Mouse (Mus musculus): ENCODE measurements around the gene Nxn. TPM values are rescaled to one million over a fixed set of nuclear protein-coding genes. Genes with fewer than 3 reads are reported as not detected.

Nxn gene
- total and polyA plus RNA-seq, 2 experiments from 2014 or later, result 12.7 to 22.1 TPM

GRCm38 (mm10) chr11:76356091-76356490 is 42.8 kb downstream of the Nxn start:
- H3K4me3 ChIP-seq (ENCODE audit: low read depth, low read length), result no peak overlapping the region
- no peak overlapping the region for H3K27ac ChIP-seq (ENCODE audit: low read depth, low read length)
- WGBS, result 68% methylated on average over 11 of the region's 11 CpGs
- no peaks in the 10 kb centered on the region for H3K27me3 ChIP-seq (ENCODE audit: insufficient read depth, low read length)
- ATAC-seq (no peak), DNase-seq (no peak)
- no peak overlapping the region for H3K4me2 ChIP-seq (ENCODE audit: low read depth)
- H3K9me3 ChIP-seq (ENCODE audit: low read length), result no peaks in the 10 kb centered on the region
- no peak for TF ChIP-seq CTCF (IDR thresholded peaks at IDR 0.05; ENCODE audit: low read depth)
- H3K9ac ChIP-seq, result no peak overlapping the region
- H3K36me3 ChIP-seq (ENCODE audit: insufficient read depth), result no peaks in the 10 kb centered on the region
- H3K4me1 ChIP-seq (ENCODE audit: insufficient read depth), result peaks cover 13% of the 10 kb centered on the region; the same call in 1 of the 2 replicates

- WGBS, result 82% methylated on average over 6 of the region's 6 CpGs
- Histone ChIP-seq H3K27ac (ENCODE audit: low read depth, low read length) (no peak overlapping the region), H3K4me3 (ENCODE audit: low read depth, low read length) (no peak overlapping the region), H3K4me1 (ENCODE audit: insufficient read depth) (peaks cover 13% of the 10 kb centered on the region; the same call in 1 of the 2 replicates), H3K9ac (no peak overlapping the region), H3K4me2 (ENCODE audit: low read depth) (no peak overlapping the region), H3K36me3 (ENCODE audit: insufficient read depth) (no peaks in the 10 kb centered on the region), H3K9me3 (ENCODE audit: low read length) (no peaks in the 10 kb centered on the region), H3K27me3 (ENCODE audit: insufficient read depth, low read length) (no peaks in the 10 kb centered on the region)
- DNase-seq (no peak), ATAC-seq (no peak)
- no peak for TF ChIP-seq CTCF (IDR thresholded peaks at IDR 0.05; ENCODE audit: low read depth)
Measured at GRCm38 (mm10) chr11:76355425-76355824, 43.5 kb downstream of the Nxn start.

DNA sequence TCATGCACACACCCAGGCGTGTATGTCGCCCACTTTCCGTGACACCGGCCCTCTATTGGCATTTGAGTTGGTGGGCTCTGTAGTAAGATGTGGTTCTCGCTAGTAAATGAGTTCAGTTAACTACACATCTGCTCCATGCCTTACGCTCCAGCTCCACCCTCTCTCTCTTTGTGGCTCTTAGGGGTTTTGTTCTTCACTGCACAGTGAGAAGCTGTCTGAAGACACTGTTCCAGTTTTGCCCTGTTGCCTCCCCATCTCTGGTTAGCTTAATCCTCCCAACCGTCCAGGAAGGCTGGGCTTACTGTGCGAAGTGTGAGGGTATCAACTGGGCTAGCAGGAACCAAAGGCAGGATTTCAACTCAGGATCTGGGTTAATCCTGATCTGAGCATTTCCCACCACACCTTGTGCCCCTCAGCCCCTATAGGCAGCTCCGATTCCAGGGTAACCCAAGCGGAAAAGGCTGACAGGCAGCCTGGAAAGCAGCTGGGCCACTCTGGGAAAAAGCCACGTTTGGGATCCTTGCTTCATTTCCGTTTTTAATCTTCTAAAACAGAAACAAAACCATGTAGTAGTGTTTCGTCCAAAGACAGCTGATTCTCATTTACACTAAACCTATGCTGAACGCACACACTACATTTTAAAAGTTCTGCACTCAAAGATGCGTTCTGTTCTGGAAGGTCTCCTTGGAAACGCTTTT is 45.9 kb downstream of the Nxn start:
- Histone ChIP-seq H3K4me2 (ENCODE audit: low read depth) (no peak overlapping the region), H3K27ac (ENCODE audit: low read depth, low read length) (no peak overlapping the region), H3K27me3 (ENCODE audit: insufficient read depth, low read length) (no peaks in the 10 kb centered on the region), H3K9me3 (ENCODE audit: low read length) (no peaks in the 10 kb centered on the region), H3K4me3 (ENCODE audit: low read depth, low read length) (no peak overlapping the region), H3K9ac (no peak overlapping the region), H3K4me1 (ENCODE audit: insufficient read depth) (0 out of 2 replicates have a peak, but pooled peaks cover 7% of the 10 kb centered on the region), H3K36me3 (ENCODE audit: insufficient read depth) (no peaks in the 10 kb centered on the region)
- 40% methylated on average over 16 of the region's 16 CpGs for WGBS
- no peak for TF ChIP-seq CTCF (IDR thresholded peaks at IDR 0.05; ENCODE audit: low read depth)
- ATAC-seq, result no peak
- DNase-seq, result no peak

DNA sequence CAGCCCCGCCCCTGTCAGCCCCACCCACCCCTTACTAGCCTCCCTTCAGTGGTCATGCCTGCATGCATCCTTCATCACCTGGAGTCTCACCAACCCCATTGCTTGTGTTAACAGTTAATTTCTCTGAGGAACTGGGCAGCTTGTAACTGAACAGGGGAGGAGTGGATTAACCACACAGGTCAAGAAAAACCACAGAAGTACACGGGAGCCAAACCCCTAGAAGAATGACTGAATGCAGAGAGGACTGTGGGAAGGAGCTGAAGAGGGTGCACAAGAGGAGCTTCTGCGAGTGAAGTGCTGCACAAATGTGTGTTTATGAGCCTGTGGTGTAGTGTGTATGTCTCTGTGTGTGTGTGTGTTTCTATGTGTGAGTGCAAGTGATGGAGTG is 47.3 kb downstream of the Nxn start:
- Histone ChIP-seq H3K4me2 (ENCODE audit: low read depth) (no peak overlapping the region), H3K4me1 (ENCODE audit: insufficient read depth) (0 out of 2 replicates have a peak, but pooled peaks cover 3% of the 10 kb centered on the region), H3K4me3 (ENCODE audit: low read depth, low read length) (no peak overlapping the region), H3K27me3 (ENCODE audit: insufficient read depth, low read length) (no peaks in the 10 kb centered on the region), H3K9ac (no peak overlapping the region), H3K9me3 (ENCODE audit: low read length) (no peaks in the 10 kb centered on the region), H3K27ac (ENCODE audit: low read depth, low read length) (no peak overlapping the region), H3K36me3 (ENCODE audit: insufficient read depth) (no peaks in the 10 kb centered on the region)
- ATAC-seq (no peak), DNase-seq (no peak)
- 30% methylated on average over 3 of the region's 3 CpGs for WGBS
- no peak for TF ChIP-seq CTCF (IDR thresholded peaks at IDR 0.05; ENCODE audit: low read depth)

GRCm38 (mm10) chr11:76350931-76351623 is 47.9 kb downstream of the Nxn start:
- Histone ChIP-seq H3K9me3 (ENCODE audit: low read length) (no peaks in the 10 kb centered on the region), H3K27ac (ENCODE audit: low read depth, low read length) (peak overlapping the region; percentile 45; the same call in 1 of the 2 replicates), H3K36me3 (ENCODE audit: insufficient read depth) (no peaks in the 10 kb centered on the region), H3K4me3 (ENCODE audit: low read depth, low read length) (no peak overlapping the region), H3K4me2 (ENCODE audit: low read depth) (no peak overlapping the region), H3K9ac (no peak overlapping the region), H3K4me1 (ENCODE audit: insufficient read depth) (0 out of 2 replicates have a peak, but pooled peaks cover 3% of the 10 kb centered on the region), H3K27me3 (ENCODE audit: insufficient read depth, low read length) (no peaks in the 10 kb centered on the region)
- ATAC-seq (peak; percentile 71; the same call in 1 of the 2 replicates), DNase-seq (no peak)
- no peak for TF ChIP-seq CTCF (IDR thresholded peaks at IDR 0.05; ENCODE audit: low read depth)
- 19% methylated on average over 10 of the region's 10 CpGs for whole genome bisulfite sequencing

DNA sequence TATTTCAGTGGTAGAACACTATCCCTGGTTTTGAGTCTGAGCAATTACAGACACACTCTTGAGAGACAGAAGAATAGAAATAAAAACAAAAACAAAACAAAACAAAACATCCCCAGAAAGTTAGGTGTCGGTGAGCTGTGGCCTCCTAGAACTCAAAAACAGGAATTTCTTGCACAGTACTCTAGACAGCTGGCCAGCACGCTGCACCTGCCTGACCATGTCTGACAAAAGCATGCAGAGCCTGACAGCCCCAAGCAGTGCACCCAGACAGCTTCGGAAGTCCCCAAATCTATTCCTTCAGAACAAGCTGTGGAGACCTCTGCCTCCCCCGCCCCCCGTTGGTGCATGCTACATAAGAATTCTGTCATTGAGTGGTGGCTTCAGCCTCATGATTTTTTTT is 49.1 kb downstream of the Nxn start:
- DNase-seq (no peak), ATAC-seq (no peak)
- Histone ChIP-seq H3K9me3 (ENCODE audit: low read length) (no peaks in the 10 kb centered on the region), H3K4me2 (ENCODE audit: low read depth) (no peak overlapping the region), H3K4me3 (ENCODE audit: low read depth, low read length) (no peak overlapping the region), H3K27me3 (ENCODE audit: insufficient read depth, low read length) (no peaks in the 10 kb centered on the region), H3K27ac (ENCODE audit: low read depth, low read length) (no peak overlapping the region), H3K9ac (no peak overlapping the region), H3K4me1 (ENCODE audit: insufficient read depth) (0 out of 2 replicates have a peak, but pooled peaks cover 3% of the 10 kb centered on the region), H3K36me3 (ENCODE audit: insufficient read depth) (no peaks in the 10 kb centered on the region)
- WGBS, result 64% methylated on average over 5 of the region's 5 CpGs
- no peak for TF ChIP-seq CTCF (IDR thresholded peaks at IDR 0.05; ENCODE audit: low read depth)

DNA sequence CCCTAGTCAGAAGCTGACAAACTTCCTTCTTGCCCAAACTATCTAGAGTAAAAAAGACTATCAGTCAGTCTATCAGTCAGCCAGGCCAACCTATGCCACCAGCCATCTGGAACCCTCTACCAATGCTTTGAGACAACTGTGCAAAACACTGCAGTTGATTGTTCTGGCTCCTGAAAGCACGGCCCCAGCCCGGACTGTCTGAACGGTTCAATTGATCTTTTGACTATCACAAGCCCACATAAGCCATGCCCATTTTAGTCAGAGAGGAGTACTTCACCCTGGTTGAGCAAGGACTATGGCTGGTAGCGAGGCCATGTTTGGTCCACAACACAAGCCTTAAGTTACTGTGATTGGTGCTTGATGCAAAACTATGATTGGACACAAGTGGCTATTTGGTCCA is 51.4 kb downstream of the Nxn start:
- Histone ChIP-seq H3K27ac (ENCODE audit: low read depth, low read length) (no peak overlapping the region), H3K27me3 (ENCODE audit: insufficient read depth, low read length) (no peaks in the 10 kb centered on the region), H3K4me2 (ENCODE audit: low read depth) (no peak overlapping the region), H3K9ac (no peak overlapping the region), H3K9me3 (ENCODE audit: low read length) (no peaks in the 10 kb centered on the region), H3K4me3 (ENCODE audit: low read depth, low read length) (no peak overlapping the region), H3K36me3 (ENCODE audit: insufficient read depth) (no peaks in the 10 kb centered on the region), H3K4me1 (ENCODE audit: insufficient read depth) (no peaks in the 10 kb centered on the region)
- ATAC-seq (no peak), DNase-seq (no peak)
- 29% methylated on average over 4 of the region's 4 CpGs for whole genome bisulfite sequencing
- no peak for TF ChIP-seq CTCF (IDR thresholded peaks at IDR 0.05; ENCODE audit: low read depth)

Measured in forebrain, postnatal 0 days (tissue).